Mouse (Mus musculus) ES-Bruce4 (cell line): Measurements from ENCODE around the gene Hist1h4d.

Source experiments
- CTCF ChIP-seq: IDR thresholded peaks from one replicate; pipeline ENCODE4 v1.8.1; 2011; ENCODE audit warnings: low read depth, low read length
- EP300 ChIP-seq: IDR thresholded peaks from 2 replicates; pipeline ENCODE4 v1.6.1; 2011; ENCODE audit warnings: low read depth, low read length; ENCODE audit not compliant: insufficient read depth
- POLR2A ChIP-seq: IDR thresholded peaks from one replicate; pipeline ENCODE4 v1.8.1; 2011; ENCODE audit warnings: low read length; ENCODE audit not compliant: insufficient read depth

DNA sequence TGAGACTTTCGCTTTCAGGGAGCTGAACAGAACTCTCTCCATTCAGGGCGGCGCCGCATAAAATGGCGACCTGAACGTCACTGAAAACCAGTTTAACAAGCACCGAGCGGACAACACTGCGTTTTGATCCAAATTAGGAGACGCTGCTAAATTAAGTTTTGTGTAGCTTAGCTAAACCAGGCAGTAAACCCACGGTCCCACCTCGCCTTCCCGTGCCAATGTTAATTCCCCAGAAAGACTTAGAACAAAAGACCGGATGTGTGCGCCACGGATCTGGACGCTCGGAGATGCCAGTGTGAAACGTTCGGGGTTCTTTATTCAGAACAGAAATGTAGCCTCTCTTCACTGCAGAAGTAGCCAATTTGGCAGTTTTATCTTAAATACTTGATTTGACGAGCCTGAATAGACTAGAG, 3.6 kb downstream of the Hist1h4d start:
- TF ChIP-seq CTCF (no peak), EP300 (no peak), POLR2A (peak; percentile 33)
